Mouse (Mus musculus): ENCODE measurements at regions not wholly inside any gene's neighbourhood (a gene's known extent, or its start where the extent isn't known, plus 50 kb on each side); places are given as distances from the start of the nearest gene placed in this dataset.

GRCm38 (mm10) chr4:75213176-75213476 lies 65.0 kb downstream of the Dmac1 start:
- ATAC-seq (ENCODE audit: low TSS enrichment) = no peak

GRCm38 (mm10) chr4:75212396-75213175 lies 65.5 kb downstream of the Dmac1 start:
- ATAC-seq (ENCODE audit: low TSS enrichment) = peak; percentile 99

All from frontal cortex, adult (tissue).